Mouse (Mus musculus) fibroblast of lung, adult 2 months (primary cell): ENCODE measurements around the gene Icam5.
"Not testable (repeated sequence)": the region's sequence is repeated elsewhere in the genome, so short reads cannot be mapped to it uniquely, and the experiment has no call there.

Experiments used
- DNase-seq: peaks from one replicate; pipeline ENCODE4 v3.0.0-alpha.2; 2011; ENCODE audit warnings: low read depth

The Icam5 gene

GRCm38 (mm10) chr9:21031896-21032351 is at the start of gene Icam5:
TSS of gene Icam5 (plus strand) at chr9:21032073.
- no peak for DNase-seq

GRCm38 (mm10) chr9:20982171-20982570 is 49.7 kb upstream of the Icam5 start:
- no peak for DNase-seq

- no peak for DNase-seq
Observed at GRCm38 (mm10) chr9:20983169-20983568, 48.7 kb upstream of the Icam5 start.

- DNase-seq: no peak
Observed at GRCm38 (mm10) chr9:20986952-20987686, 44.8 kb upstream of the Icam5 start.

- no peak for DNase-seq
Observed at GRCm38 (mm10) chr9:20987953-20988352, 43.9 kb upstream of the Icam5 start.

- DNase-seq: no peak
Observed at GRCm38 (mm10) chr9:20990861-20991260, 41.0 kb upstream of the Icam5 start.

- DNase-seq: no peak
Observed at GRCm38 (mm10) chr9:20991587-20991986, 40.3 kb upstream of the Icam5 start.

GRCm38 (mm10) chr9:20993165-20993898 is 38.5 kb upstream of the Icam5 start:
- DNase-seq: no peak

GRCm38 (mm10) chr9:20995069-20995468 is 36.8 kb upstream of the Icam5 start:
- DNase-seq: no peak

GRCm38 (mm10) chr9:20997065-20997464 is 34.8 kb upstream of the Icam5 start:
- DNase-seq: no peak

GRCm38 (mm10) chr9:20998337-20998736 is 33.5 kb upstream of the Icam5 start:
- DNase-seq: not testable (repeated sequence)

- DNase-seq: no peak
Observed at GRCm38 (mm10) chr9:21000811-21001210, 31.1 kb upstream of the Icam5 start.

GRCm38 (mm10) chr9:21001651-21002200 is 30.1 kb upstream of the Icam5 start:
- no peak for DNase-seq

- DNase-seq: no peak
Observed at GRCm38 (mm10) chr9:21002270-21002626, 29.6 kb upstream of the Icam5 start.

GRCm38 (mm10) chr9:21002627-21003551 is 29.0 kb upstream of the Icam5 start, which contains the start of gene Mrpl4:
TSS of gene Mrpl4 (plus strand) at chr9:21002738.
- peak; percentile 46 for DNase-seq

GRCm38 (mm10) chr9:21007313-21007952 is 24.4 kb upstream of the Icam5 start:
- no peak for DNase-seq

- no peak for DNase-seq
Observed at GRCm38 (mm10) chr9:21008007-21008406, 23.9 kb upstream of the Icam5 start.

GRCm38 (mm10) chr9:21010362-21010761 is 21.5 kb upstream of the Icam5 start:
- DNase-seq: no peak

- not testable (repeated sequence) for DNase-seq
Observed at GRCm38 (mm10) chr9:21010939-21011541, 20.8 kb upstream of the Icam5 start.

GRCm38 (mm10) chr9:21011846-21012312 is 20.0 kb upstream of the Icam5 start:
- no peak for DNase-seq

GRCm38 (mm10) chr9:21012368-21012767 is 19.5 kb upstream of the Icam5 start:
- no peak for DNase-seq
